Mouse (Mus musculus): ENCODE results near the gene Lpar2. TPM values are rescaled to one million over a fixed set of nuclear protein-coding genes. Genes with fewer than 3 reads are reported as not detected.

Gene Lpar2
- total RNA-seq, 4 experiments from 2014 or later, result 0.22 to 0.31 (median 0.26) TPM; not detected in 1

DNA sequence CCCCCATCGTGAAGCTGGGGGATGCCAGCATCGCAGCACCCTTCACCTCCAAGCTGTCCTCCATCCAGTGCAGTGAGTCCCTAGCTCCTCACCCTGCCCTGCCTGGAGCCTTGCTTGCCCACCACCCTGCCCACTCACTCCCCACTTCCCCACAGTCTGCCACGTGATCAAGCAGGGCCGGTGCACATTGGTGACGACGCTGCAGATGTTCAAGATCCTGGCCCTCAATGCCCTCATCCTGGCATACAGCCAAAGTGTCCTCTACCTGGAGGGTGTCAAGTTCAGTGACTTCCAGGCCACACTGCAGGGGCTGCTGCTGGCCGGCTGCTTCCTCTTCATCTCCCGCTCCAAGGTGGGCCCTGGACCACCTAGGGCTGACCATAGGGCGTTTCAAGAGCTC lies 16.7 kb upstream of the Lpar2 start:
- DNase-seq (ENCODE audit: low spot score), result no peak

DNA sequence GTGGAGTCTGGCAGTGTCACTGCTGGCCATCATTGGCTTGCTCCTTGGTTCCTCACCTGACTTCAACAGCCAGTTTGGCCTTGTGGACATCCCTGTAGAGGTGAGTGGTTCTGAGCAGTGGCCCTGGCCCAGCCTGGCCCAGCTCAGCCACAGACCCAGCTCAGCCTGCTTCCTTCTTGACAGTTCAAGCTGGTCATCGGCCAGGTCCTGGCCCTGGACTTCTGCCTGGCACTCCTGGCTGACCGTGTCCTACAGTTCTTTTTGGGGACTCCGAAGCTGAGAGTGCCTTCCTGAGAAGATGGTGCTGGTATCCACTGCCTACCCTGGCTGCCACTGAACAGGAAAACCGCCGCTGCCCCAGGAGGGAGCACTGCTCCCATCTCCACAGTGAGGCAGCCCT lies 15.0 kb upstream of the Lpar2 start:
- no peak for DNase-seq (ENCODE audit: low spot score)

DNA sequence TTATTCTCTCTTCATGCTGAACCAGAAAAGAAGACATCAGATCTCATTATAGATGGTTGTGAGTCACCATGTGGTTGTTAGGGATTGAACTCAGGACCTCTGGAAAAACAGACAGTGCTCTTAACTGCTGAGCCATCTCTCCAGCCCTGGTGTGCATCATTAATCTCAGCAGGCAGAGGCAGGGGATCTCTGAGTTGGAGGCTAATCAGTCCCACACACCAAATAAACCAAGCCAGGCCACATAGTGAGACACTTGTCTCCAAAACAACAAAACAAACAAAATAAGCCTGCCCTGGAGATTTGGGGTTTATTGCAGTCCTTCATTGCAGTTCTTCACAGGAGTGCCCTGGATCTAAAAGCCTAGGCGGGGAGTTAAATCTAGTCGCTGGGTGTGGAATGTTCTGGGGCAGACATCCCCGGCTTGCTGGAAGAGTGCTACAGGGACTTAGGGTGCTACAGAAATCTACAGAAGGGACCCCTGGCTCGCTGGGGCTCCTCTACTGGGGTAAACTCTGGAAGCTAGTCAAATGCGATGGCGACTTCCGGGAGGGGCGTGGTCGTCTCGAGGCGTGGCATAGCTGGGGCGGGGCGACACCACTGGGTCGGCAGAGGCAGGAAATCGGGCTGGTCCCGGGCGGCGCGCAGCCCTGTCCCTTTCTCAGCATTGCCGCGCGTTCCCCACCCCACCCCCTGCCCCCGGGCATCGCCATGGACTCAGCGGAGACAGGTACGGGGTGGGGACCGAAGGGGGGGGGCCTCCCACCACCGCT lies 13.9 kb upstream of the Lpar2 start, which contains the start of gene Gmip:
Gene Gmip (plus strand): TSS at position 586 of the 770 bp plus-strand sequence.
- peak; percentile 81 for DNase-seq (ENCODE audit: low spot score)

DNA sequence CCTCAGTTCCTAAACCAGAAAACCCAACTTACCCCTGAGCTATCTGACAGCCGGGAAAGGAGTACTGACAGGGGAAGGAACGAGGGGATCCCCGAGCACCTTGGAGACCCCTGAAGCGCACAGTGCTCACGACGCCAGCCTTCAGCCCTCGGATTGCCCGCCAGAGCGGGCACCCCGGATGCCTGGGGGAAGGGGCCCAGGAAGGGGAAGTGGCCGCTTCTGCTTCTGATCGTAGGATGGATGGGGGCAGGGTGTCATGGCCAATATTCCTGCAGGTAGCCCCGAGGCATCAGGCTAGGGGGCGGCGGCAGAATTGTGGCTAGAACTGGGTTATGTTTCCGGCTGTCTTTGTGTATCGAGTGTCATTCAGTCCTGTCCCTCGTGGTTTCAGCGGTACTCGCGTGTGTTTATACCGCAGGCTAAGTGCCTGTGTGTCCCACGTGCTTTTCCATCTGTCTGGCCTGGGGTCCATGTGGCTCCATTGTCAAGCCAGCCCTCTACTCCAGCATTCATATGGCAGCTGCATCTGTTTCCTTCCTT lies 13.3 kb upstream of the Lpar2 start:
- peak; percentile 16 for DNase-seq (ENCODE audit: low spot score)

DNA sequence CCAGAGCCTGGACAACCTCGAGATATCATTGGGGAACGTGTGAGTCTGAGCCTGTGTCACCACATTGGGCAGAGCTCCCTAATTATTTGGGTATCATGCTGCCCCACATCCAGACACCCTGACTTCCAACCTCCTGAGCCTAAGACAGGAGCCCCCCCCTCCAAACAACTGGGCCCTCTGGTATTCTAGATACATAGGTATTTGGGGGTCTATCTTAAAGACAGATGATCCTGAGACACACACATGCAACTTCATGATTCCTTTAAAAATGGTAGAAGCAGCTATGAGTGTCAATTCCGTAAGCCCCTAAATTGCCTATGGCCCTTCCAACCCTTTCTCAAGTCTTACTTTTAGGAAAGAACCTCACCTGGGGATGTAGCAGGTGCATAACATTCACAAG lies 12.4 kb upstream of the Lpar2 start:
- no peak for DNase-seq (ENCODE audit: low spot score)

DNA sequence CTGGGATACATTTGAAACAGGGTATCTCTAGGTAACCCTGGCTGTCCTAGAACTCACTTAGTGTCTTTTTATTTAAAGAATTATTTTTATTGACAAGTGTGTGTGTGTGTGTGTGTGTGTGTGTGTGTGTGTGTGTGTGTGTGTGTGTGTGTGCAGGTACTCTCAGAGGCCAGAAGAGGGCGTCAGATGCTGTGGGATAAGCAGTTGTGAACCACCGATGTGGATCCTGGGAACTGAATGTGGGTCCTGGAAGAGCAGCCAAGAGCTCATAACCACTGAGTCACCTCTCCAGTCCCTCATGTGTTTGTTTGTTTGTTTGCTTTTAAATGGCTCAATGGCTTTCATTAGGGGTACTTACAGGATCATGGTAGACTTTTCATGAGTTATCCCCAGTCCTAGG lies 7.3 kb upstream of the Lpar2 start:
- no peak for DNase-seq (ENCODE audit: low spot score)

DNA sequence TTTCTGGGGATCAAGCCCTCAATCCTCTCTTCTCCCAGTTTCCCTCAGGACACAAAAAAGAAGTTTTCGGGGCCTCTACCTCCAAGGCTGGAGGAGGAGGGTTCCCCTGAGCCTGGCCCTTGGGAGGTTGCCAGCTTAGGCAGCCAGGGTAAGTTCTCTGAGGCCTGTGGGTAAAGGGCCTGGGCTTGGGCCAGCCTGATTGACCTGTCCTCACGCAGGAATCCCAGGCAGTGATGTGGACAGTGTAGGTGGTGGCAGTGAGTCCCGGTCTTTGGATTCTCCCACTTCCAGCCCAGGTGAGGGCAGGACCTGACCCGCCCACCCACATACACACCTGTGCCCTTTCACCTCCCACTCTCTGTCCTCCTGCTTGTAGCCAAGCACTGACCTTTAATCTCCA lies 6.8 kb upstream of the Lpar2 start:
- DNase-seq (ENCODE audit: low spot score), result no peak

DNA sequence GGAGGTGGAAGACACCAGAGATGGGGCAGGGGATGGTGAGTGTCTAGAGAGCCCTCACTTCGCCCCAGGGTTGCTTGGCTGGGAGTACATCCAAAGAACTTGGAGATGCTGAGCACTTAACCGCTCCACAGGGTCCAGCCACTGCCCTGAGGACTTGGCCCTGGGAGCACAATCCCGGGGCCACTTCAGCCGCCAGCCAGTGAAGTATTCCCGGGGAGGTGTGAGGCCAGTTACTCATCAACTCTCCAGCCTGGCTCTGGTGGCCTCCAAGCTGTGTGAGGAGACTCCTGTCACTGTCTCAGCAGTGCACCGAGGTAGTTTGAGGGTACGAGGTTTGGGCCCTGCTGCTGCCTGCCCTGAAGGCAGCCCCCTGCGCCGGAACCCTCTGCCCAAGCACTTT lies 1.8 kb upstream of the Lpar2 start:
- no peak for DNase-seq (ENCODE audit: low spot score)

DNA sequence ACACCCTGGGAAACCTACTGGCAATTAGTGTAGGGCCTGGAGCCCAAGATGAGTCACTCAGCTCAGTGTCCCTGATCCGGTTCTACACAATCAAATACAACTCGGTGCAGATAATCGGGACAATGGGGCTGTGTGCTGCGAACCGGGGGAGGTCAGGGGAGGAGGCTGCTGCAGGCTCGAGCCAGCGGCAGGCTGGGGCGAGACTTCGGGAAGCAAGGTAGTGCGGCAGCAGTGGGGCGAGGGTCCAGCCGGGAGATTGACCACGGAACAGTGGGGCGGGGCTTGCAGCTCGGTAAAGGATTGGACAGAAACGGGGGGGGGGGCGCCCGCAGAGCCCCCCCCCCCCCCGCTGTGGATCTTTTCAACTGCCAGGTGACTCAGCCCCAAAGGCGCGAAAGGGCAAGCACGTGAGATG lies 251 bp upstream of the Lpar2 start:
- no peak for DNase-seq (ENCODE audit: low spot score)

DNA sequence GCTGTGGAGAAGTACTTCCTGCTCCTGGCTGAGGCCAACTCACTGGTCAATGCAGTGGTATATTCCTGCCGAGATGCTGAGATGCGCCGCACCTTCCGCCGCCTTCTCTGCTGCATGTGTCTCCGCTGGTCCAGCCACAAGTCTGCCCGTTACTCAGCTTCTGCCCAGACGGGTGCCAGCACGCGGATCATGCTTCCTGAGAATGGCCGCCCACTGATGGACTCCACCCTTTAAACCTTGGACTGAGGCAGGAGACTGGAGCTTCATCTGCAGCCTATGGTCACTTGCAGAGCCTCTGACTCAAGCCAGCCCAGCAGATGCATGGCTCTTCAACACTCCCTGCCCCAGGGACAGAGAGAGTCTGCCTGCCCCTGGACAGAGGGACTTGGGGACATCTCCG lies 4.1 kb downstream of the Lpar2 start:
- DNase-seq (ENCODE audit: low spot score), result no peak

DNA sequence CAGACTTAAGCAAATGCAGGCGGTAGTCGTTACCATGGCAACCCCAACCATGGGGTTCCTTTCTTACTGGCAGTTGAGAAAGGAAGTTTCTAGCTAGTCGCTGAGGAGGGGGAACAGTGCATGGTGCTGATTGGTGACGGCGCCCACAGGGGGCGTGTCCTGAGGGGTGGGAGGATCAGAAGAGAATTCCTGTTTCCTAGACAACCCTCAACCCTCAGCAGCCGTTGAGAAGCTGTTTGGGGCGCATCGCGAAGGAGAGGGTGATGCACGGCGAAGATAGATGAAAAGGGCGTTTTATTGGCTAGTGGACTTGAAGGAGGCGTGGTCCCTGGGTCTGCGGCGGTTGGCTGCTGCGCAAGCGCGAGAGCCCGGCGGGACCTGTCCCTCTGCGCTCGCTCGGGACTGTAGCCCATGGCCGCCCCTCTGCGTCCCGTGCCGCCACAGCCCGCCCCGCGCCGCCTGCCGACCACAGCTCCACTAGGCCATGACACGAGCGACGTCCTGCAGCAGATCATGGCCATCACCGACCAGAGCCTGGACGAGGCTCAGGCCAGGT lies 10.1 kb downstream of the Lpar2 start, which contains the start of gene Pbx4:
Gene Pbx4 (plus strand): TSS at position 194 of the 556 bp plus-strand sequence.
- peak; percentile 74 for DNase-seq (ENCODE audit: low spot score)

DNA sequence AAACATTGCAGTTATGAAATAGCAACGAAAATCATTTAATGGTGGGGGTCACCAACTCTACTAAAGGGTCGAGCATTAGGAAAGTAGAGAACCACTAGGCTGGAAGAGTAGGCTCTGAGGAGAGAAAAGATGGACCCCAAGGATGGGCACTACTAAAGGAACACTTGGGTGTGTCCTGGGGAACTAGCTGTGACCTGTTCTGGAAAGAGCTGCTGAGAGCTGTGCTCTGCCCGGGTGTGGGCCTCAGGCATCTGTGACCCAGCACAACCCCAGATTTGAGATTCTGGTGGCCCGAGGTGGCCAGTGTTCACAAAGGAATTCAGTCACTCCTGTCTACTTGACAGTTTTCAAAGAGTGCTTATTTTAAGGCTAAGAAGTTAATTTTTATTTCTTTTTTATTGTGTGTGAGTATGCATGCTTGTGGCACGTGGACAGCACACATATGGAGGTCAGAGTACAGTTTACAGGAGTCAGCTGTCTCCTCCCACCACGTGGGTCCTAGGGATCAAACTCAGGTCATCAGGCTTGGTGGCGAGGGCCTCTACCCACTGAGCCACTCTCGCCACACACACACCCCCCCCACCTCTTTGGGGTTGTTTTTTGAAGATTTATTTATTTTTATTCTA lies 14.9 kb downstream of the Lpar2 start:
- no peak for DNase-seq (ENCODE audit: low spot score)

DNA sequence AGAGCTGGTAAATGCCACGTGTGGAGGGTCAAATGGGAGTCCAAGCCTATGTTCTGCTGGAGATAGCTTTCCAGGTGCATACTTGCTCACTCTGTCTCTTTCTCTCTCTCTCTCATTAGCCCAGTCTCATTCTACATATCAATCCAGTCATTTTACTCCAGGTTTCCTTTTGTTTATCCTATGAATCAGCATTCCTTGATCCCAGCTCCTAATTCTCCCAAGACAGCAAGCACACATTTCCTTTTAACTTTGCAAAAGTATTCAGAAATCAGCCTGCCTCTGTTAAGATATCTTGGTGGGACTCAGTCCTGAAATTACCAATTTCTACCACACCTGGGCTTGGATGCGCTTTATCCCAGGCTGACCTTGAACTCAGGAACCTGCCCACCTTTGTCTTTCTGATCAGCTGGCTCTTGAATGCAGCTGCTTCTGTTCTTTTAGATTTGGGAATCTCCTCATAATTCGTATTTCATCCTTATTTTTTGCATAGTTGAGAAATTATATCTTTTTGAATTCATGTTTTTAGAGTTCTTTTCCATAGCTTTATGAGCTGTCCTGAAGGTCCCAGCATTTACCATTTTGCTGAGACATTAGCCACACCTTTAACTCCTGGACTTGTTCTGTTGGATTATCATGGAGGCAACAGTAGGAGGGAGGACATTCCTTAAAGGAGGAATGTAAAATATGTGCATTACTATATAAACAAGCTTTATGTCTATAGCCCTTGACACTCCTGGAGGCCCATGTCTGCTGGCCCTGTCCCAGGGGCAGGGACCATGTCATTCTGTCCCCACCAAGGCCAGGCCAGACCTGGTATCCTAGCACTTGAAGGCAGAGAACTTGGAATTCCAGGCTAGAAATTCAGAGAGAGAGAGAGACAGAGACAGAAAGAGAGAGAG lies 25.2 kb downstream of the Lpar2 start:
- DNase-seq (ENCODE audit: low spot score), result no peak

DNA sequence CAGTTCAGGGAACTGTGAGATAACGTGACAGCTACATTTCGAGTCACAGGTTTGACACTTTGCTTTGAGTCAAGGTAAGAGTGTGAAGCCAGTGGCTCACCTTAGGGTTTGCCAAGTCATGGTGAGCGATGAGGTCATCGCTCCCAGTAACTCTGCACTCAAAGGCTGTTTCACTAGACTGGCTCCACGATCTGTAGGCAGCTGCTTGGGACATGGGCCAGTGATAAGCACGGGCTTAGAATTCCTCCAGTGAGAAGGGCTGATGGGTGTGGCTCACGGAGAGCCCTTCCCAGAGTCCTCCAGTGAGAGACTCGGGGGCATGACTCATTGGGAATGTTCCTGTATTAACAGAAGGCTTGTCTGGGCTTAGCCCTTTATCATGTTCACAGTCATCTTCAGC lies 26.7 kb downstream of the Lpar2 start:
- DNase-seq (ENCODE audit: low spot score), result peak; percentile 24

DNA sequence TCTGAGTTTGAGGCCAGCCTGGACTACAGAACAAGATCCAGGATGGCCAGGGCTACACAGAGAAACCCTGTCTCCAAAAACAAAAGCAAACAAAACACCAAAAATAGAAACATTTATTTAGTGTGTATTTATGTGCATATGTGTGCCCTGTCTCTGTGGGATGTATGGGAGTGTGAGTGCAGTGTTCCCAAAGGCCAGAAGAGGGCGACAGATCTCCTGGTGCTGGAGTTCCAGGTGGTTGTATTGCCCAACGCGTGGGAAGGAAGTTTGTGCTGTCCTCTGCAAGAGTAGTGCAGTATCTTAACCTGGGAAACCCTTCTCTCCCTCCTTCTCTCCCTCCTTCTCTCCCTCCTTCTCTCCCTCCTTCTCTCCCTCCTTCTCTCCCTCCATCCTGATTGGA lies 27.7 kb downstream of the Lpar2 start:
- no peak for DNase-seq (ENCODE audit: low spot score)

DNA sequence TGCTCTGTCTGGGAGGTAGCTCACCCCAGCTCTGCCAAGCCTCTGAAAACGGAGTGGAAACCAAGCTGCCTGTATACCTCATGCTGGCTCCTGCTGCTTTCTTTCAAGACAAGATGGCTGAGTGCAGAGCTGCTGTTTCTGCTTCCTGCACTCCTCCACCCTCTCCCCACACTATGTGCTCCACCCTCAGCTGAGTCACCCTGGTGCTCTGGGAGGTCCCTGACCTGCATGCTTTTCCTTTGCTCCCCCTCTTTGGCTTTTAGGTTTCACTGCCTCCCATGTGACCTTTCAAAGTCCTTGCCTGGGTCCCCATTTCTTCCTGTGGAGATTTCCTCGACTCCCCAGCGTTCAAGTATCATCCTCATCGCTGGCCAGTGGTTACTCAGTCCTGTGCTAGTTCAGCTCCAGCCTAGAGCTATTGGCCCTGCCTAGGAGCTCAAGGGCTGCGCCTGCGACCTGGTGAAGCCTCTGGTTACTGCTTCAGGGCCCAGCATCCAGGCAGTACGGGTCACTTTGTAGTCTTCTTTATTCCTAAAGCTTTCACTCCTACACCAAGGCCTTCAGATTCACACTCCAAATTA lies 28.8 kb downstream of the Lpar2 start:
- no peak for DNase-seq (ENCODE audit: low spot score)

DNA sequence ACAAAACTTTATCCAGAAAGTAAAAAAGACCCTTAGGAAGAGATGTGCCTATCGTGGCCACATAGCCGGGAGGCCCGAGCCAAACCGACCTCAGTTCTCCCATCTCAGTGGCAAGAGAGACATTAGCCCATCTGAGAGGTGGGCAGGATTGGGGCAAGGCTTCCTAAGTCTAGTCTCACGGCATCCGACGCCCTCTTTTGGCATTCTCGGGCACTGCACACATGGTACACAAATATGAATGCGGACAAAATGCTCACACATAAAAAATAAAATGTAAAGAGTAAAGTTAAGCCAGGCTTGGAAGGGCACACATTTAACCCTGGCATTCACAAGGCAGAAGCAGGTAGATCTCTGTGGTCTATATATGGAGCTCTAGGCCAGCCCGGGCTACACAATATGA lies 31.6 kb downstream of the Lpar2 start:
- no peak for DNase-seq (ENCODE audit: low spot score)

DNA sequence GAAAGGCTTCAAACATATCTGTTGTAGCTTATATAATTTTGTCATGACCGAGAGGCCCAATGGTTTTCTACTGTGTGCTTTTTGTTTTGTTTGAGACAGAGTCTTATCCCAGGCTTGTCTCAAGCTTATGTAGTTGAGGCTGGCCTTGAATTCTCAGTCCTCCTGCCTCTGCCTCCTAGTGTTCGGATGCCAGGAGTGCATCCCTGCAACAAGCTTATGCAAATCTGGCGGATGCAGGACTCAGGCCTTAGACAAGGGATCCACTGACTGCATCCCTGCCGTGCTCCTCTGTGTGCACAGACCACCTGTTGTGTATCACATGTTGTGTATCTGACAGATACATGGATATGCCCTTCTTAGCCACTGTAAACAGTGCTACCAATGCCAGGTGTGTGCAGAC lies 38.6 kb downstream of the Lpar2 start:
- no peak for DNase-seq (ENCODE audit: low spot score)

DNA sequence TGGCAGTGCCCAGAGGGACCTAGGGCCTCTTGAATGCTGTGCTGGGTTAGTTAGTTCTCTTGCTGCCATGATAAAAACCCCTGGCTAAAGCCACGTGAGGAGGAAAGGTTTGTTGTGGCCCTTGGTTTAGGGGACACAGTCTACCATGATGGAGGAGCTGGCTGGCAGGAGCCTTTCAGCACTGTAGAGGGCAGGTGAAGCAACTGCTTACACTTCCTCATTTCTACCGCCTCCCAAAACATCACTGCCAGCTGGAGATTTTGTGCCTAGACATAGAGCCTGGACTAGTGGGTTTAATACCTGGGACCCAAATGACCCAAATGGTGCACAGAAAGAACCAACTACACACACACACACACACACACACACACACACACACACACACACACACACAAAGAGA lies 39.0 kb downstream of the Lpar2 start:
- DNase-seq (ENCODE audit: low spot score), result no peak

DNA sequence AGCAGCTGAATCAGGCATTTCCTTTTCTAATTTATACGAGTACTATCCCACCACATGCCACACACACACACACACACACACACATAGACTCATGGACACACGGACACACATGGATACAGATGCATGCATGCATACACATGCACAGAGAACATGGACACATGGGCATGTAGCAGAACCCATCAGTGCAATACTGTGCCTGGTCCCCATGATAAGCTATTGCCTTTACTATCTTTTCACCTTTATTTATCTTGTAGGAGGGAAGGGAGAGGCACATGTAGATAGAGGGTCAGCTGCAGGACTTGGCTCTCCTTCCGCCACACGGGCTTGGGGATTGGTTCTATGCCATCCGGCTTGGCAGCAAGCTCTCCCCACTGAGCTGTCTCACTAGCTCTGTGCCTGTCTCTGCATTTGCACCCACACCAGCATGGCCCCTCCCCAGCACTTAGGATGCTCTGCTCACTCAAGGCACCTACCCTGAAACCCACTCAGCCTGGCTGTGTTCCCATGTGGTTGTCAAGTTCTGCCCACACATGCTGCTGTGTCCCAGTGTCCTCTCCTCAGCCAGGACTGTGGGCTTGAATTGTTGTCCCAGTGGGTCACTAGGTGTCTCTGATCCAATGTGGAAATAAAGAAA lies 41.3 kb downstream of the Lpar2 start:
- DNase-seq (ENCODE audit: low spot score), result no peak

DNA sequence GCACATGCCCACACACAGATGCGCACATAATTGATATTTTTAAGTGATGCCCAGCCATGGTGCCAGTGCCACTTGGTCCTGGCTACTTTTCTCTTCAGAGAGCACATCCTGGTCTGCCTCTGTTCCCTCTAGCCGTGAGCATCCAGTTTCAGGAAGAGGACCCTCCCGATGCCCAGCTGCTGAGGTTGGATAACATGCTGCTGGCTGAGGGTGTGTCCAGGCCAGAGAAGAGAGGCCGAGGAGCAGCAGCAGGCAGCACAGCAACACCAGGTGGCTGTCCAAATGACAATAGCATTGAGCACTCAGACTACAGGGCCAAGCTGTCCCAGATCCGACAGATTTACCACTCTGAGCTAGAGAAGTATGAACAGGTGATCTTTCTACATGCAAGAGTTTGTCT lies 42.0 kb downstream of the Lpar2 start:
- DNase-seq (ENCODE audit: low spot score), result no peak

Measured in heart, adult 8-10 months (tissue).